Mouse (Mus musculus) common myeloid progenitor, adult 5-6 weeks (primary cell): ENCODE data around the gene Gna15. TPM values are rescaled to one million over a fixed set of nuclear protein-coding genes. Genes with fewer than 3 reads are reported as not detected.

Source experiments
- ATAC-seq: replicated peaks from 2 replicates; pipeline ENCODE4 v1.8.0; 2016; ENCODE audit warnings: low read depth, mild to moderate bottlenecking, moderate TSS enrichment, inconsistent platforms; ENCODE audit not compliant: poor library complexity, severe bottlenecking
- total RNA-seq: library from RNA; stranded (forward); fragments of 200-1000, 187-1606 nt; gene quantifications from 2 replicates; pipeline ENCODE4 v1.2.3, GENCODE M21; 2017

Gene Gna15
- total RNA-seq, 1 experiment from 2014 or later = 39.1 TPM

DNA sequence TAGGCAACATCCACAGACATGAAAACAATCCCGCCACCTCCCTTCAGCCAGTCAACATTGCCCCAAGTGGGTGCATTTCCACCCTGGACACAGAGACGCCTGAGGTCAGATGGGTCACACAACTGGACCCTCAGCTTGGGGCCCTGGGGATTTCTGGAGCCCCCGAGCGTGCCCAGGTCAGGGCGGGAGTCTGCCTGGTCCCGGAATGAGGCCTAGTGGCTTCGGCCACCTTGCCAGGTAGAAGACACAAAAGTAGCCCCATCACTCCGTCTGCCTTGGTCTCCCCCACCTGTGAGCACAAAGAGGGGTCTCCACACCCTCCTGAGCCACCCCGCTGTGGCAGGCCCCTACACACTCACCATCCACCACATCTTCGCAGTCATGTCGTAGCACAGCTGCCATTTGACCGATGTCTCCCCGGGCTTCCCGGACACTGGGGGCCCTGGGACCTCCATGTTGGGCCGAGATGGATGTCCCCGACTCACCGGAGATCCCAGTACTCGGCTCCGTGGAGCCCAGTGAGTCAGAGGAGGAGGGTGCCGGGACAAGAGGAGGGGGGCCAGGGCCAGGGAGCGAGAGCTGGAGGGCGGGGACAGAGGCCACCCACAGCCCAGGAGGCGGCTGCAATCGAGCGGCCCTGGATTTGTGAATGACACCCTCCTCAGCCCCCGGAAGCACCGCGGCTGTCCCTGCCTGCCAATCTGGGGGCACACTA, 68.7 kb downstream of the Gna15 start, which contains the start of gene Nfic:
Nfic (minus strand) TSS at position 455 of the 715 bp plus-strand sequence.
- no peak for ATAC-seq

DNA sequence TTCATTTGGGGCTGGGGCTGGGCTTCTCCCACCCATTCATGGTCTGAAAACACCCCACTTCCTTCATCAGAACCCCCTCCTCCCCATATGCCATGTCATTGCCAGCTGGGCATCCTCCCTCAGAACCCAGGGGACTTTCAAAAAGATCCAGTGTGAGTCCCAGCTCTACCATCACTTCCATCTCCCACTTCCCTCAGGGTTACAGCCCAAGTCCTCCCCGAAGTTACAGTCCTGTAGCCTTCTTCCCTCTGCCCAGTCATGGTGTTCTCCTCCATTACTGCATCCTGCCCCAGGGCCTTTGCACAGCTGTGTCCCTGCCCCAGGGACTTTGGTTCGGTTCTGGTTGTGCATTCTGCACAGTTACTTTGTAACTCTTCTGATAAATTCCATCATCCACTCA, 69.9 kb downstream of the Gna15 start:
- no peak for ATAC-seq

DNA sequence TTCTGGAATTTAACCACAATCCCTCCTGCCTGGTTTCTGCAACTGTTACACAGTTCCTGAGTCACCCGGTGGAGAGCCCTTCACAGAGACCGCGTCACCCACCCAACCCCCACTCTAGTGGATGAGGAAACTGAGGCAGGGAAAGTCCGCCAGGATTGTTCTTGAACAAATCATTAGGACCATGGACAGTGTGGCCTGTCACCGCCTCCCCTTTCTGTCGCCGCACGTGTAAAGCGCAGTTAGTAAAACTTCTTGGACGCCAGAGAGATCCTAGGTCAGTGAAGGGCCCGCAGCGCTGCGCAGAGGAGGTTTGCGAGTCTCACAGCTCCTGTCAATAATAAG, 71.1 kb downstream of the Gna15 start:
- no peak for ATAC-seq

Other genes starting within 250 kb of the Gna15 start
- 3.5 and 4.4 TPM in 2 replicates for gene Tjp3, start 232.6 kb downstream of the Gna15 start, total RNA-seq
- gene Pip5k1c, start 231.3 kb downstream of the Gna15 start, total RNA-seq = 24.4 and 36.8 TPM in 2 replicates
- 27.9 and 35.1 TPM in 2 replicates for gene Cactin, start 203.1 kb downstream of the Gna15 start, total RNA-seq
- gene Tbxa2r, start 195.5 kb downstream of the Gna15 start, total RNA-seq = 3.4 and 4.2 TPM in 2 replicates
- gene Gipc3, start 181.0 kb downstream of the Gna15 start, total RNA-seq = not detected in 2 replicates
- 33.2 and 35.5 TPM in 2 replicates for gene Hmg20b, start 173.7 kb downstream of the Gna15 start, total RNA-seq
- gene Mfsd12, start 166.7 kb downstream of the Gna15 start, total RNA-seq = 8.7 and 17.4 TPM in 2 replicates
- gene 4930404N11Rik, start 158.4 kb downstream of the Gna15 start, total RNA-seq = 0.23 TPM in 1 of 2 replicates, not detected in the other
- gene Fzr1, start 145.7 kb downstream of the Gna15 start, total RNA-seq = 21.9 and 24.8 TPM in 2 replicates
- 34.7 and 50.7 TPM in 2 replicates for gene Dohh, start 139.8 kb downstream of the Gna15 start, total RNA-seq
- gene Gm48551, start 139.8 kb downstream of the Gna15 start, total RNA-seq = 0.19 and 2.4 TPM in 2 replicates
- gene Gm48552, start 135.2 kb downstream of the Gna15 start, total RNA-seq = 1.6 TPM in 1 of 2 replicates, not detected in the other
- gene Smim24, start 131.2 kb downstream of the Gna15 start, total RNA-seq = 5.0 and 13.2 TPM in 2 replicates
- gene Nfic, start 68.6 kb downstream of the Gna15 start, total RNA-seq = 13.7 and 18.2 TPM in 2 replicates
- 0.14 TPM in 1 of 2 replicates, not detected in the other for gene Celf5, start 41.5 kb downstream of the Gna15 start, total RNA-seq
- gene Ncln, start 27.8 kb downstream of the Gna15 start, total RNA-seq = 46.6 and 52.9 TPM in 2 replicates
- 10.3 and 14.4 TPM in 2 replicates for gene S1pr4, start 24.1 kb downstream of the Gna15 start, total RNA-seq
- gene Gna11, start 21.0 kb upstream of the Gna15 start, total RNA-seq = 5.0 and 5.7 TPM in 2 replicates
- 134 and 183 TPM in 2 replicates for gene Aes, start 35.3 kb upstream of the Gna15 start, total RNA-seq
- gene Tle2, start 50.3 kb upstream of the Gna15 start, total RNA-seq = 1.5 and 3.3 TPM in 2 replicates
- gene Tle6, start 76.8 kb upstream of the Gna15 start, total RNA-seq = 8.4 and 26.1 TPM in 2 replicates
- 1.4 and 2.1 TPM in 2 replicates for gene BC025920, start 82.0 kb upstream of the Gna15 start, total RNA-seq
- 3.7 and 5.2 TPM in 2 replicates for gene Sirt6, start 103.6 kb upstream of the Gna15 start, total RNA-seq
- 8.1 and 10.6 TPM in 2 replicates for gene Ankrd24, start 104.3 kb upstream of the Gna15 start, total RNA-seq
- 3.6 and 5.5 TPM in 2 replicates for gene Gm10778, start 124.8 kb upstream of the Gna15 start, total RNA-seq
- 20.1 and 22.7 TPM in 2 replicates for gene Zfp433, start 180.6 kb upstream of the Gna15 start, total RNA-seq
- 1.2 and 4.0 TPM in 2 replicates for gene Gm3055, start 246.9 kb upstream of the Gna15 start, total RNA-seq